Mouse (Mus musculus): ENCODE measurements around the gene Islr2. TPM values are rescaled to one million over a fixed set of nuclear protein-coding genes. Genes with fewer than 3 reads are reported as not detected.

Islr2 gene
- total RNA-seq, 1 experiment = 12.8 TPM

GRCm38 (mm10) chr9:58175745-58176487 is 28.2 kb downstream of the Islr2 start:
- Histone ChIP-seq H3K27ac (ENCODE audit: insufficient read depth, low read depth, low read length, poor library complexity, severe bottlenecking) (no peak overlapping the region), H3K4me1 (ENCODE audit: control insufficient read depth in 2 of 2, insufficient read depth in 2 of 2, low read length in 2 of 2, poor library complexity in 1 of 2) (peaks cover 0 to 5% of the 10 kb centered on the region in 2 experiments; a peak in 1 of 4 replicates), H3K4me3 (ENCODE audit: insufficient read depth in 1 of 2, low read depth in 1 of 2, low read length in 2 of 2, poor library complexity in 1 of 2, severe bottlenecking in 1 of 2) (no peak overlapping the region), H3K9me3 (ENCODE audit: control insufficient read depth, insufficient read depth, low read depth, low read length) (no peaks in the 10 kb centered on the region), H3K36me3 (ENCODE audit: control insufficient read depth, insufficient read depth, low read length, poor library complexity, severe bottlenecking) (no peaks in the 10 kb centered on the region), H3K9ac (ENCODE audit: insufficient read depth, low read depth, low read length, poor library complexity, severe bottlenecking) (no peak overlapping the region)
- no peak for DNase-seq (ENCODE audit: low read depth, low spot score)
- TF ChIP-seq ZC3H11A (IDR thresholded peaks at IDR 0.05; ENCODE audit: borderline replicate concordance, low read depth, low read length) (no peak), HCFC1 (IDR thresholded peaks at IDR 0.05; ENCODE audit: borderline replicate concordance, insufficient read depth, low read length) (no peak), ZNF384 (IDR thresholded peaks at IDR 0.05; ENCODE audit: low read depth, low read length) (no peak), MAFK (IDR thresholded peaks at IDR 0.05; ENCODE audit: insufficient read depth, low read depth, low read length) (no peak), CHD2 (IDR thresholded peaks at IDR 0.05; ENCODE audit: low read depth, low read length) (no peak)
- in situ Hi-C loops (cut with MboI; ENCODE audit: low sequenced_read_pairs in 2 of 2, unreplicated experiment in 2 of 2) = no loop called here

GRCm38 (mm10) chr9:58174818-58175251 is 29.3 kb downstream of the Islr2 start:
- in situ Hi-C loops (cut with MboI; ENCODE audit: low sequenced_read_pairs in 2 of 2, unreplicated experiment in 2 of 2) = no loop called here

DNA sequence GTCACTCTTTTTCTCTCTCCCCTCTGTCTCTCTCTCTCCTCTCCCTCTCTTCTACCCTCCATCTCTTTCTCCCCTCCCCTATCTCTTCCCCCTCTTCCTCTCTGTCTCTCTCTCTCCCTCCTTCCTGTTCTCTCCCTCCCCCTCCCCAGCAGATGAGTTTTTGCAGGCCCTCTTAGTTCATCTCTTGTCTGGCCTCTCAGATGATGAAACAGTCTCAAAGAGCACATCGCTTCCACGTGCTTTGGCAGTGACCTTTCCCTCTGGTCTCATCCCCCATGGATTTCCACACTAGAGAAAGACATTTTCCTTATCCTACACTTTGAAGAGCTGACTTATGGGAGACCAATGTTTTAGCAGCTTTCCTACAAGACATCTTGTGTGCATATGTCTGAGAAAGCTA is 31.3 kb downstream of the Islr2 start:
- Histone ChIP-seq H3K9me3 (ENCODE audit: control insufficient read depth, insufficient read depth, low read depth, low read length) (no peaks in the 10 kb centered on the region), H3K4me3 (ENCODE audit: insufficient read depth in 1 of 2, low read depth in 1 of 2, low read length in 2 of 2, poor library complexity in 1 of 2, severe bottlenecking in 1 of 2) (no peak overlapping the region), H3K9ac (ENCODE audit: insufficient read depth, low read depth, low read length, poor library complexity, severe bottlenecking) (no peak overlapping the region), H3K4me1 (ENCODE audit: control insufficient read depth in 2 of 2, insufficient read depth in 2 of 2, low read length in 2 of 2, poor library complexity in 1 of 2) (peaks cover 0 to 7% of the 10 kb centered on the region in 2 experiments; a peak in 1 of 4 replicates), H3K36me3 (ENCODE audit: control insufficient read depth, insufficient read depth, low read length, poor library complexity, severe bottlenecking) (no peaks in the 10 kb centered on the region), H3K27ac (ENCODE audit: insufficient read depth, low read depth, low read length, poor library complexity, severe bottlenecking) (no peak overlapping the region)
- in situ Hi-C loops (cut with MboI; ENCODE audit: low sequenced_read_pairs in 2 of 2, unreplicated experiment in 2 of 2) = no loop called here
- DNase-seq (ENCODE audit: low read depth, low spot score) = no peak
- TF ChIP-seq HCFC1 (IDR thresholded peaks at IDR 0.05; ENCODE audit: borderline replicate concordance, insufficient read depth, low read length) = no peak
- no peak for TF ChIP-seq CHD2 (IDR thresholded peaks at IDR 0.05; ENCODE audit: low read depth, low read length)

More at GRCm38 (mm10) chr9:58174818-58175251, 29.3 kb downstream of the Islr2 start:
- DNase-seq (ENCODE audit: low read depth, low spot score) = no peak
- no peak overlapping the region for H3K4me3 ChIP-seq (ENCODE audit: insufficient read depth in 1 of 2, low read depth in 1 of 2, low read length in 2 of 2, poor library complexity in 1 of 2, severe bottlenecking in 1 of 2)
- H3K36me3 ChIP-seq (ENCODE audit: control insufficient read depth, insufficient read depth, low read length, poor library complexity, severe bottlenecking) = no peaks in the 10 kb centered on the region
- no peak overlapping the region; the same call in 1 of the 2 replicates for H3K9ac ChIP-seq (ENCODE audit: insufficient read depth, low read depth, low read length, poor library complexity, severe bottlenecking)
- H3K27ac ChIP-seq (ENCODE audit: insufficient read depth, low read depth, low read length, poor library complexity, severe bottlenecking) = no peak overlapping the region
- no peaks in the 10 kb centered on the region for H3K9me3 ChIP-seq (ENCODE audit: control insufficient read depth, insufficient read depth, low read depth, low read length)
- H3K4me1 ChIP-seq (ENCODE audit: control insufficient read depth in 2 of 2, insufficient read depth in 2 of 2, low read length in 2 of 2, poor library complexity in 1 of 2) = peaks cover 0 to 5% of the 10 kb centered on the region in 2 experiments; a peak in 1 of 4 replicates
- TF ChIP-seq CHD2 (IDR thresholded peaks at IDR 0.05; ENCODE audit: low read depth, low read length) = no peak
- no peak for TF ChIP-seq HCFC1 (IDR thresholded peaks at IDR 0.05; ENCODE audit: borderline replicate concordance, insufficient read depth, low read length)
- TF ChIP-seq ZNF384 (IDR thresholded peaks at IDR 0.05; ENCODE audit: low read depth, low read length) = no peak
- TF ChIP-seq ZC3H11A (IDR thresholded peaks at IDR 0.05; ENCODE audit: borderline replicate concordance, low read depth, low read length) = no peak
- TF ChIP-seq MAFK (IDR thresholded peaks at IDR 0.05; ENCODE audit: insufficient read depth, low read depth, low read length) = no peak

- Histone ChIP-seq H3K9me3 (ENCODE audit: control insufficient read depth, insufficient read depth, low read depth, low read length) (no peaks in the 10 kb centered on the region), H3K4me1 (ENCODE audit: control insufficient read depth in 2 of 2, insufficient read depth in 2 of 2, low read length in 2 of 2, poor library complexity in 1 of 2) (0 out of 4 replicates have a peak, but pooled peaks cover 0 to 2% of the 10 kb centered on the region in 2 experiments), H3K9ac (ENCODE audit: insufficient read depth, low read depth, low read length, poor library complexity, severe bottlenecking) (no peak overlapping the region), H3K36me3 (ENCODE audit: control insufficient read depth, insufficient read depth, low read length, poor library complexity, severe bottlenecking) (no peaks in the 10 kb centered on the region), H3K27ac (ENCODE audit: insufficient read depth, low read depth, low read length, poor library complexity, severe bottlenecking) (no peak overlapping the region), H3K4me3 (ENCODE audit: insufficient read depth in 1 of 2, low read depth in 1 of 2, low read length in 2 of 2, poor library complexity in 1 of 2, severe bottlenecking in 1 of 2) (no peak overlapping the region)
- no peak for TF ChIP-seq CHD2 (IDR thresholded peaks at IDR 0.05; ENCODE audit: low read depth, low read length)
- TF ChIP-seq MAFK (IDR thresholded peaks at IDR 0.05; ENCODE audit: insufficient read depth, low read depth, low read length) = no peak
- TF ChIP-seq ZNF384 (IDR thresholded peaks at IDR 0.05; ENCODE audit: low read depth, low read length) = no peak
- no peak for TF ChIP-seq ZC3H11A (IDR thresholded peaks at IDR 0.05; ENCODE audit: borderline replicate concordance, low read depth, low read length)
- TF ChIP-seq HCFC1 (IDR thresholded peaks at IDR 0.05; ENCODE audit: borderline replicate concordance, insufficient read depth, low read length) = no peak
- in situ Hi-C loops (cut with MboI; ENCODE audit: low sequenced_read_pairs in 2 of 2, unreplicated experiment in 2 of 2) = no loop called here
- no peak for DNase-seq (ENCODE audit: low read depth, low spot score)
These were observed 34.7 kb downstream of the Islr2 start for GRCm38 (mm10) chr9:58169426-58169825.
